Mouse (Mus musculus): ENCODE measurements around the gene Ccdc51.

The Ccdc51 gene

GRCm38 (mm10) chr9:109096251-109096661 is 14.0 kb downstream of the Ccdc51 start:
- no peak for DNase-seq (ENCODE audit: low read depth in 1 of 2, low spot score in 2 of 2)

GRCm38 (mm10) chr9:109096856-109097255 is 14.6 kb downstream of the Ccdc51 start:
- no peak for DNase-seq (ENCODE audit: low read depth in 1 of 2, low spot score in 2 of 2)

- no peak for DNase-seq (ENCODE audit: low read depth in 1 of 2, low spot score in 2 of 2)
Measured at GRCm38 (mm10) chr9:109097291-109097690, 15.0 kb downstream of the Ccdc51 start.

- no peak for DNase-seq (ENCODE audit: low read depth in 1 of 2, low spot score in 2 of 2)
Measured at GRCm38 (mm10) chr9:109097831-109098230, 15.5 kb downstream of the Ccdc51 start.

GRCm38 (mm10) chr9:109098366-109098765 is 16.1 kb downstream of the Ccdc51 start:
- no peak for DNase-seq (ENCODE audit: low read depth in 1 of 2, low spot score in 2 of 2)

- no peak for DNase-seq (ENCODE audit: low read depth in 1 of 2, low spot score in 2 of 2)
Measured at GRCm38 (mm10) chr9:109098969-109099368, 16.7 kb downstream of the Ccdc51 start.

GRCm38 (mm10) chr9:109100307-109100928 is 18.1 kb downstream of the Ccdc51 start:
- DNase-seq (ENCODE audit: low read depth in 1 of 2, low spot score in 2 of 2), result no peak

- DNase-seq (ENCODE audit: low read depth in 1 of 2, low spot score in 2 of 2), result no peak
Measured at GRCm38 (mm10) chr9:109101933-109102445, 19.7 kb downstream of the Ccdc51 start.

GRCm38 (mm10) chr9:109102541-109102940 is 20.2 kb downstream of the Ccdc51 start:
- no peak for DNase-seq (ENCODE audit: low read depth in 1 of 2, low spot score in 2 of 2)

- DNase-seq (ENCODE audit: low read depth in 1 of 2, low spot score in 2 of 2), result no peak
Measured at GRCm38 (mm10) chr9:109103250-109103649, 21.0 kb downstream of the Ccdc51 start.

- no peak for DNase-seq (ENCODE audit: low read depth in 1 of 2, low spot score in 2 of 2)
Measured at GRCm38 (mm10) chr9:109104083-109104482, 21.8 kb downstream of the Ccdc51 start.

GRCm38 (mm10) chr9:109105011-109105410 is 22.7 kb downstream of the Ccdc51 start:
- no peak for DNase-seq (ENCODE audit: low read depth in 1 of 2, low spot score in 2 of 2)

- no peak for DNase-seq (ENCODE audit: low read depth in 1 of 2, low spot score in 2 of 2)
Measured at GRCm38 (mm10) chr9:109105648-109106047, 23.4 kb downstream of the Ccdc51 start.

- no peak for DNase-seq (ENCODE audit: low read depth in 1 of 2, low spot score in 2 of 2)
Measured at GRCm38 (mm10) chr9:109107341-109107740, 25.0 kb downstream of the Ccdc51 start.

- DNase-seq (ENCODE audit: low read depth in 1 of 2, low spot score in 2 of 2), result no peak
Measured at GRCm38 (mm10) chr9:109110240-109110639, 27.9 kb downstream of the Ccdc51 start.

GRCm38 (mm10) chr9:109111101-109111500 is 28.8 kb downstream of the Ccdc51 start:
- no peak for DNase-seq (ENCODE audit: low read depth in 1 of 2, low spot score in 2 of 2)

GRCm38 (mm10) chr9:109111591-109111990 is 29.3 kb downstream of the Ccdc51 start:
- DNase-seq (ENCODE audit: low read depth in 1 of 2, low spot score in 2 of 2), result no peak

GRCm38 (mm10) chr9:109113331-109113730 is 31.0 kb downstream of the Ccdc51 start:
- no peak for DNase-seq (ENCODE audit: low read depth in 1 of 2, low spot score in 2 of 2)

- no peak for DNase-seq (ENCODE audit: low read depth in 1 of 2, low spot score in 2 of 2)
Measured at GRCm38 (mm10) chr9:109114276-109114675, 32.0 kb downstream of the Ccdc51 start.

- DNase-seq (ENCODE audit: low read depth in 1 of 2, low spot score in 2 of 2), result no peak
Measured at GRCm38 (mm10) chr9:109114871-109115270, 32.6 kb downstream of the Ccdc51 start.

GRCm38 (mm10) chr9:109116205-109116604 is 33.9 kb downstream of the Ccdc51 start:
- DNase-seq (ENCODE audit: low read depth in 1 of 2, low spot score in 2 of 2), result no peak

- DNase-seq (ENCODE audit: low read depth in 1 of 2, low spot score in 2 of 2), result no peak
Measured at GRCm38 (mm10) chr9:109118106-109118505, 35.8 kb downstream of the Ccdc51 start.

GRCm38 (mm10) chr9:109119571-109119970 is 37.3 kb downstream of the Ccdc51 start:
- no peak for DNase-seq (ENCODE audit: low read depth in 1 of 2, low spot score in 2 of 2)

All from monocyte, adult 2 months (primary cell).